ENCODE assay signal across 17 mouse cellular contexts in genomic region chr11:90360536-90360935, GRCm38 (mm10). TPM values are rescaled to one million over a fixed set of nuclear protein-coding genes. Genes with fewer than 3 reads are reported as not detected.
DNase-seq lines count a peak whose midpoint lies in the region; ATAC-seq and TF ChIP-seq lines count a peak whose summit lies in the region.
"Had no signal": no experiment of that assay in that cellular context is flagged by ENCODE, and none has a peak within 500 bp of the region (broad histone marks: within the 10 kb centered on the region; RNA-seq: fewer than 3 reads in every experiment).

No protein-coding gene starts in this region.

- intact Hi-C loops in left cerebral cortex, adult 2 months (cut with DNase I): no loop called here

- ATAC-seq in frontal cortex, adult (ENCODE audit: low TSS enrichment): peak; percentile 48
- ATAC-seq: forebrain, embryonic 13.5 days; forebrain, embryonic 16.5 days had no signal

- peak overlapping the region; percentile 29; the same call in 1 of the 2 replicates for H3K27ac ChIP-seq in left cerebral cortex, adult 2 months
- H3K27ac ChIP-seq: embryonic facial prominence, embryonic 10.5 days; embryonic facial prominence, embryonic 12.5 days; forebrain, embryonic 13.5 days had no signal

- no peak for DNase-seq in frontal cortex, postnatal 14 days (ENCODE audit: low spot score in 2 of 2)
- no peak for DNase-seq in left cerebral cortex, adult 2 months (ENCODE audit: extremely low spot score in 1 of 2, low spot score in 2 of 2)
- DNase-seq in left cerebral cortex, adult 9 months (ENCODE audit: low spot score in 2 of 2): no peak
- no peak for DNase-seq in heart, adult 9 months (ENCODE audit: low spot score in 2 of 2)
- DNase-seq: adrenal gland, adult 2 months; adrenal gland, postnatal 10 days; adrenal gland, postnatal 25 days; cerebellum, adult 11-12 months; cerebellum, adult 2 months; cerebellum, adult 9-10 months; cerebellum, postnatal 10 days; cerebellum, postnatal 25 days had no signal

- no peak for TF ChIP-seq CTCF in left cerebral cortex, adult 2 months (IDR thresholded peaks at IDR 0.05)

- H3K4me3 ChIP-seq in left cerebral cortex, adult 2 months: no peak overlapping the region
- H3K4me3 ChIP-seq: embryonic facial prominence, embryonic 10.5 days; embryonic facial prominence, embryonic 12.5 days; forebrain, embryonic 13.5 days had no signal

RNA-seq across cellular contexts. Expression of gene Hlf, which starts 30.2 kb away (rescaled TPM):
- total RNA-seq in left cerebral cortex, adult 2 months (2021): 100 to 1,000 TPM; 138 to 143 TPM
